Mouse (Mus musculus) heart, embryonic 11.5 days (tissue): ENCODE measurements around the gene 0610010K14Rik. TPM values are rescaled to one million over a fixed set of nuclear protein-coding genes. Genes with fewer than 3 reads are reported as not detected.
A peak's percentile ranks its signal among the peaks of the same experiment; 100 is the strongest.

ENCODE experiments used
- ATAC-seq: fragments of 200-750 bp; cut with Nextera tagmentation; replicated peaks from 2 replicates; pipeline ENCODE4 v1.8.0; 2017; ENCODE audit warnings: moderate library complexity; ENCODE audit not compliant: insufficient number of reproducible peaks, low FRiP score, low TSS enrichment
- H3K27ac ChIP-seq: fragments of 300-500 bp; sonication (generic); 2 replicates; pipeline ENCODE4 v1.5.1; 2014; ENCODE audit warnings: mild to moderate bottlenecking, low read depth, low read length
- H3K27me3 ChIP-seq: fragments of 300-500 bp; sonication (generic); 2 replicates; pipeline ENCODE4 v1.6.1; 2014; ENCODE audit warnings: mild to moderate bottlenecking, low read length, mixed read lengths; ENCODE audit not compliant: control insufficient read depth, insufficient read depth
- H3K36me3 ChIP-seq: fragments of 300-500 bp; sonication (generic); 2 replicates; pipeline ENCODE4 v1.6.1; 2014; ENCODE audit warnings: mild to moderate bottlenecking, low read length, moderate library complexity, mixed read lengths; ENCODE audit not compliant: control insufficient read depth, insufficient read depth
- H3K4me1 ChIP-seq: fragments of 300-500 bp; sonication (generic); 2 replicates; pipeline ENCODE4 v1.6.1; 2014; ENCODE audit warnings: low read length; ENCODE audit not compliant: control insufficient read depth, insufficient read depth
- H3K4me2 ChIP-seq: fragments of 300-500 bp; sonication (generic); 2 replicates; pipeline ENCODE4 v1.6.1; 2014; ENCODE audit warnings: mild to moderate bottlenecking, moderate library complexity
- H3K4me3 ChIP-seq: fragments of 300-500 bp; sonication (generic); 2 replicates; pipeline ENCODE4 v1.5.1; 2014; ENCODE audit warnings: low read depth, low read length
- H3K9ac ChIP-seq: fragments of 300-500 bp; sonication (generic); 2 replicates; pipeline ENCODE4 v1.6.1; 2014; ENCODE audit warnings: mild to moderate bottlenecking, low read depth, low read length, moderate library complexity
- H3K9me3 ChIP-seq: fragments of 300-500 bp; sonication (generic); replicated peaks from 2 replicates; pipeline ENCODE4 v1.6.1; 2016; ENCODE audit warnings: low read length; ENCODE audit not compliant: control insufficient read depth
- WGBS: fragments of 180-500 bp; shearing (Covaris S2); extraction: QIAGEN DNeasy Blood & Tissue Kit; methylation state at CpG from one replicate; pipeline ENCODE4 v1.1.7; 2014; ENCODE audit not compliant: insufficient replicate concordance; 5-methylcytosine and 5-hydroxymethylcytosine counted together
- polyA plus RNA-seq: library from polyadenylated mRNA; unstranded; fragments of >200 nt; fragmentation: Nextera tagmentation; extraction: Ambion mirVana; gene quantifications from 2 replicates; pipeline ENCODE4 v1.2.1, GENCODE M21; 2014

0610010K14Rik gene
- polyA plus RNA-seq, result 129 and 132 TPM in 2 replicates

GRCm38 (mm10) chr11:70237457-70238167, at the start of gene 0610010K14Rik:
Gene 0610010K14Rik (minus strand): TSS chr11:70237914.
- Histone ChIP-seq H3K9me3 (no peaks in the 10 kb centered on the region), H3K27ac (peak within 1 kb of the TSS; percentile 96), H3K4me2 (peak within 1 kb of the TSS; percentile 94), H3K4me3 (peak within 1 kb of the TSS; percentile 77), H3K36me3 (0 out of 2 replicates have a peak, but pooled peaks cover 2% of the 10 kb centered on the region), H3K27me3 (no peaks in the 10 kb centered on the region), H3K4me1 (peaks cover 33% of the 10 kb centered on the region), H3K9ac (peak within 1 kb of the TSS; percentile 93)
- under 1% methylated on average over 47 of the region's 70 CpGs for WGBS
- peak; percentile 89 for ATAC-seq

GRCm38 (mm10) chr11:70285686-70286085, 48.0 kb upstream of the 0610010K14Rik start:
- Histone ChIP-seq H3K4me2 (no peak overlapping the region), H3K9ac (no peak overlapping the region), H3K27me3 (no peaks in the 10 kb centered on the region), H3K27ac (no peak overlapping the region), H3K36me3 (no peaks in the 10 kb centered on the region), H3K4me1 (no peaks in the 10 kb centered on the region), H3K4me3 (no peak overlapping the region), H3K9me3 (no peaks in the 10 kb centered on the region)
- WGBS, result 58% methylated on average over 5 of the region's 5 CpGs
- ATAC-seq, result no peak

- WGBS, result 69% methylated on average over 3 of the region's 3 CpGs
- Histone ChIP-seq H3K9ac (no peak overlapping the region), H3K9me3 (no peaks in the 10 kb centered on the region), H3K4me2 (no peak overlapping the region), H3K36me3 (no peaks in the 10 kb centered on the region), H3K27ac (no peak overlapping the region), H3K4me3 (no peak overlapping the region), H3K4me1 (no peaks in the 10 kb centered on the region), H3K27me3 (no peaks in the 10 kb centered on the region)
- ATAC-seq, result no peak
Observed at GRCm38 (mm10) chr11:70284757-70285156, 47.0 kb upstream of the 0610010K14Rik start.

- no peak overlapping the region for H3K27ac ChIP-seq
- H3K9me3 ChIP-seq, result no peaks in the 10 kb centered on the region
- no peaks in the 10 kb centered on the region for H3K4me1 ChIP-seq
- H3K4me3 ChIP-seq, result no peak overlapping the region
- no peaks in the 10 kb centered on the region for H3K27me3 ChIP-seq
- 72% methylated on average over 4 of the region's 4 CpGs for WGBS
- ATAC-seq, result no peak
- H3K36me3 ChIP-seq, result no peaks in the 10 kb centered on the region
- H3K4me2 ChIP-seq, result no peak overlapping the region
- H3K9ac ChIP-seq, result no peak overlapping the region
Observed at GRCm38 (mm10) chr11:70283666-70284065, 46.0 kb upstream of the 0610010K14Rik start.

DNA sequence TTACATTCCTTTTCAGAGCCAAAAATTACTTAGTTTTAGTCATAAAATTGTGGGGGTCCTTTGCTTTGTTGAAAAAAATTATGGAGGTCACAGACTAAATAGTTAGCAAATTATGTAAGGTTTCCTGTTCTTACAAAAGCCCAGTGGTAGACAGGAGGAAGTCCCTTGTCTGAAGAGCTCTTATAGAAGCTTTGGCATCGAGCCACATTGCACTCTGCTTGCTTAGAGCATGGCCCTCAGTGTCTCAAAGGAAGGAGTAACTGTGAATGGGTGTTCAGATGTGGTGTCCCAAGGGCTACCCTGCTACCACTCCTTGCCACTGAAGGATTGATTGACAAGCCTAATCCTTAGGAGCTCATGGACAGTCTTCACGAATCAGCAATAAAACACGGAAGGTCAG, 42.7 kb upstream of the 0610010K14Rik start:
- H3K36me3 ChIP-seq, result no peaks in the 10 kb centered on the region
- H3K4me3 ChIP-seq, result no peak overlapping the region
- no peak for ATAC-seq
- H3K27ac ChIP-seq, result no peak overlapping the region
- 66% methylated on average over 3 of the region's 3 CpGs for WGBS
- H3K4me2 ChIP-seq, result no peak overlapping the region
- H3K27me3 ChIP-seq, result no peaks in the 10 kb centered on the region
- no peaks in the 10 kb centered on the region for H3K9me3 ChIP-seq
- no peak overlapping the region for H3K9ac ChIP-seq
- no peaks in the 10 kb centered on the region for H3K4me1 ChIP-seq

GRCm38 (mm10) chr11:70278961-70279360, 41.2 kb upstream of the 0610010K14Rik start:
- H3K4me3 ChIP-seq, result no peak overlapping the region
- no peaks in the 10 kb centered on the region for H3K9me3 ChIP-seq
- no peaks in the 10 kb centered on the region for H3K4me1 ChIP-seq
- H3K27ac ChIP-seq, result no peak overlapping the region
- H3K4me2 ChIP-seq, result no peak overlapping the region
- no peaks in the 10 kb centered on the region for H3K27me3 ChIP-seq
- 74% methylated on average over 3 of the region's 3 CpGs for WGBS
- ATAC-seq, result no peak
- H3K9ac ChIP-seq, result no peak overlapping the region
- no peaks in the 10 kb centered on the region for H3K36me3 ChIP-seq

- 82% methylated on average over 7 of the region's 7 CpGs for WGBS
- H3K27me3 ChIP-seq, result no peaks in the 10 kb centered on the region
- no peak overlapping the region for H3K4me2 ChIP-seq
- no peak overlapping the region for H3K27ac ChIP-seq
- no peak overlapping the region for H3K9ac ChIP-seq
- H3K9me3 ChIP-seq, result no peaks in the 10 kb centered on the region
- ATAC-seq, result no peak
- H3K36me3 ChIP-seq, result no peaks in the 10 kb centered on the region
- no peaks in the 10 kb centered on the region for H3K4me1 ChIP-seq
- no peak overlapping the region for H3K4me3 ChIP-seq
Observed at GRCm38 (mm10) chr11:70271641-70272040, 33.9 kb upstream of the 0610010K14Rik start.

- Histone ChIP-seq H3K27ac (no peak overlapping the region), H3K27me3 (no peaks in the 10 kb centered on the region), H3K36me3 (no peaks in the 10 kb centered on the region), H3K4me3 (no peak overlapping the region), H3K4me2 (no peak overlapping the region), H3K9me3 (no peaks in the 10 kb centered on the region), H3K4me1 (peaks cover 3% of the 10 kb centered on the region; the same call in 1 of the 2 replicates), H3K9ac (no peak overlapping the region)
- WGBS, result 70% methylated on average over 1 of the region's 1 CpGs
- no peak for ATAC-seq
Observed at GRCm38 (mm10) chr11:70266405-70266804, 28.7 kb upstream of the 0610010K14Rik start.

- H3K4me2 ChIP-seq, result no peak overlapping the region
- no peaks in the 10 kb centered on the region for H3K27me3 ChIP-seq
- no peaks in the 10 kb centered on the region for H3K36me3 ChIP-seq
- H3K4me1 ChIP-seq, result peaks cover 3% of the 10 kb centered on the region; the same call in 1 of the 2 replicates
- H3K9ac ChIP-seq, result no peak overlapping the region
- no peak for ATAC-seq
- H3K4me3 ChIP-seq, result no peak overlapping the region
- H3K9me3 ChIP-seq, result no peaks in the 10 kb centered on the region
- no peak overlapping the region for H3K27ac ChIP-seq
- 68% methylated on average over 4 of the region's 4 CpGs for WGBS
Observed at GRCm38 (mm10) chr11:70265819-70266218, 28.1 kb upstream of the 0610010K14Rik start.
